Mouse (Mus musculus): Measurements from ENCODE around the gene Zdhhc13. TPM values are rescaled to one million over a fixed set of nuclear protein-coding genes. Genes with fewer than 3 reads are reported as not detected.

The Zdhhc13 gene
- total RNA-seq, 2 experiments from 2014 or later: 7.8 to 8.2 TPM

- no peak for DNase-seq (ENCODE audit: low spot score in 2 of 2)
Measured at GRCm38 (mm10) chr7:48782432-48782831, 6.4 kb upstream of the Zdhhc13 start.

- no peak for DNase-seq (ENCODE audit: low spot score in 2 of 2)
Measured at GRCm38 (mm10) chr7:48784773-48785523, 3.9 kb upstream of the Zdhhc13 start.

GRCm38 (mm10) chr7:48788348-48788747, 455 bp upstream of the Zdhhc13 start:
- no peak for DNase-seq (ENCODE audit: low spot score in 2 of 2)

- DNase-seq (ENCODE audit: low spot score in 2 of 2): no peak
Measured at GRCm38 (mm10) chr7:48790117-48790516, 1.3 kb downstream of the Zdhhc13 start.

GRCm38 (mm10) chr7:48791412-48791811, 2.6 kb downstream of the Zdhhc13 start:
- no peak for DNase-seq (ENCODE audit: low spot score in 2 of 2)

DNA sequence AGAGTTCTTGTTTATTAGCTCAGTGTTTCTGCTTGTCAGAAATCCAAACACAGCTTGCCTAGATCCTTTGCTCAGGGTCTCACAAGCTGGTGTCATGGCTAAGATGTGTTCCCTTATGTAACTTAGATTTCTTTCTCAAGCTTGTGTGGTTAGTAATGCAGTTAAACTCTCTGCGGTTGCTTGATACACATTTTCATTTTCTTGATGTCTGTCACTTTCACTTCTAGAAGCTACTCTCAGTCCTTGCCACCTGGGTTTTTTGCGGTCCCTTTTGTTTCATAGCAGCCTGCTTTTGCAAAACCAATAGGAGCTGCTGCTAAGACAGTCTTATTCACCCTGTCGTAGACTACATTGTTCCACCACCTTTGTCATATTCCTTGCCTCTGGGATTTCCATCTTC, 6.3 kb downstream of the Zdhhc13 start:
- DNase-seq (ENCODE audit: low spot score in 2 of 2): no peak

- no peak for DNase-seq (ENCODE audit: low spot score in 2 of 2)
Measured at GRCm38 (mm10) chr7:48803381-48803780, 14.6 kb downstream of the Zdhhc13 start.

DNA sequence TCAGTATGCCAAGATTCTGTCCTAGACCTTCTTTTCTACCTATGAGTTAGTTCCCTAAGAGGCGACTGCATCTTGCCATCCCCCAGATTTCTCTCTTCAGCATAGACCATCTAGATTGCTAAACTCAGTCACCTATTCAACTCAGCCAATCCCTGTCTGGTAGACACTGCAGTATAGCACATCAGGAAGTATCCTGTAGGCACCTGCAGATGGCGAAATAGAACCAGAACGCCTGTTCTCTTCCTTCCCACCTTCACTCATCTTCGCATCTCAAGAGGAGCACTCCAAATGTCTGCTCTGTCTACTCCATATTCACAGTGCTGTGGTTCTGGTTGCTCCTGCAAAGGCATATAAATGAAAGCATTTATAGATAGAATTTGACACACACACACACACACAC, 17.8 kb downstream of the Zdhhc13 start:
- no peak for DNase-seq (ENCODE audit: low spot score in 2 of 2)

- DNase-seq (ENCODE audit: low spot score in 2 of 2): no peak
Measured at GRCm38 (mm10) chr7:48810652-48811051, 21.8 kb downstream of the Zdhhc13 start.

GRCm38 (mm10) chr7:48812358-48812757, 23.6 kb downstream of the Zdhhc13 start:
- no peak for DNase-seq (ENCODE audit: low spot score in 2 of 2)

- DNase-seq (ENCODE audit: low spot score in 2 of 2): no peak
Measured at GRCm38 (mm10) chr7:48813594-48813993, 24.8 kb downstream of the Zdhhc13 start.

GRCm38 (mm10) chr7:48821654-48822053, 32.9 kb downstream of the Zdhhc13 start:
- no peak for DNase-seq (ENCODE audit: low spot score in 2 of 2)

- DNase-seq (ENCODE audit: low spot score in 2 of 2): no peak
Measured at GRCm38 (mm10) chr7:48823621-48824020, 34.8 kb downstream of the Zdhhc13 start.

GRCm38 (mm10) chr7:48824671-48825070, 35.9 kb downstream of the Zdhhc13 start:
- no peak for DNase-seq (ENCODE audit: low spot score in 2 of 2)

DNA sequence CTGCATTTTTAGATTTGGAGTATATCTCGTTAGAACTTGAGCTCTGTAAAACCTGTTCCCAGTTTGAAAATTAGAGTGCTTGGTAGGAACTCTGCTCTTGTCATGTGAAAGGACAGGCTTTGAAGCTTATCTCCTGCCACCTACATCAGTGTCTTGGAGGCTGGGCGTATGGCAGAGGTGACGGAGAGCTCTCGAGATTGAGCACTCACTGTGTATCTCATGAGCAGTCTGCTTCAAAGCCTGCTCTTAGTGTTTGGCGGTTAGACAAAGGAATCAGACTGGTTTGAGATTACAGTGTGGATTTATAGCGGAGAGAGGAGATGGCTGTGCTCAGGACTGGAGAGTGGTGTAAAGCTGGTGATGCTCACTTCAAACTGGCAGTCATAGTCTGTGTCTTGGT, 36.4 kb downstream of the Zdhhc13 start:
- no peak for DNase-seq (ENCODE audit: low spot score in 2 of 2)

- DNase-seq (ENCODE audit: low spot score in 2 of 2): no peak
Measured at GRCm38 (mm10) chr7:48829177-48829910, 40.5 kb downstream of the Zdhhc13 start.

- no peak for DNase-seq (ENCODE audit: low spot score in 2 of 2)
Measured at GRCm38 (mm10) chr7:48830395-48830794, 41.6 kb downstream of the Zdhhc13 start.

- no peak for DNase-seq (ENCODE audit: low spot score in 2 of 2)
Measured at GRCm38 (mm10) chr7:48832735-48833134, 43.9 kb downstream of the Zdhhc13 start.

- no peak for DNase-seq (ENCODE audit: low spot score in 2 of 2)
Measured at GRCm38 (mm10) chr7:48834371-48834970, 45.7 kb downstream of the Zdhhc13 start.

DNA sequence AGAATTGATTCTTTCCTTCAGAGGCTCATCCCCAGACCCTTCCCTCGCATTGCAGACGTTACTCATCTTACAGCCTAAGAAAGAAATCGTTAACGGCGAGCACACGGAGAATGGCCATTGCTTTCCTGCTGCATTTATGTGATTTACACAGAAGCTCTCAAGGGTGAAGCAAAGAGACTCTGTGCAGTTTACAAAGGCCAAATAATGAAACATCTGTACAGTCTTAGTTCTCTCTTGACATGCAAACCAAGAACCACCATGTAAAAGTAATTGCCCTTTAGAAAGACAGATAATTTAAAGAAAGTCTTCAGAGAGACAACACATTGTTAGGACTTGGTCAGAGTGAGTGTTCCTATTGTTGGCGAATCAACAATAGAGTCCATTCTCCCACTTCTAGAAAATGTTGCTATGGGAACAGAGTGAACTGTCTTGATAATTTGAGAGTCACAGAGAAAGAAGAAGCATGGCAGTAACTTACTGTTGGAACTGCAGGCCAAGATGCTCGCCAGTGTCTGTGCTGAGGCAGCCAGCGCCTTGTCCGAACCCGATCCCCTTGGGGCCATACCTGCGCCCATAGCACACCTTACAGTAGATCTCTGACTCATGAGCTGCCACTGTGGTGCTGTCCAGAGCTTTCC, 46.3 kb downstream of the Zdhhc13 start:
- DNase-seq (ENCODE audit: low spot score in 2 of 2): no peak

DNA sequence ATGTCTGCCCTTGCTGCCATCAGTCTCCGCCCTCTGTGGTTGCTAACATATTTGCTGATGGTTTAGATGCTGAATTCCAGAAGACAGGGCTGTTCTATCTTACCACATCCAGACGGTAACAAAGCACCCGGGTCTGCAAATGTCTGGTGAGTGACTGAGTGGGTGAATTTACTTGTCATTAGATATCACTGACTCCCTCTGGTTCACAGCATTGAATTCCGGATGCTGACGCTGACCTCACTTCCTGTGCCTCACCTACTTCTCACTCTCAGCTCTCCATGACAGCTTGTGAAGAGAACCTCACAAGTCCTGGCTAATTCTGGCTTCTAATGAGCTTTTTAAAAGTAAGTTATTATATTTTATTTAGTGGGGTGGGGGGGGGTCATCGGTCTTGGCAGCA, 48.1 kb downstream of the Zdhhc13 start:
- DNase-seq (ENCODE audit: low spot score in 2 of 2): no peak

- no peak for DNase-seq (ENCODE audit: low spot score in 2 of 2)
Measured at GRCm38 (mm10) chr7:48838434-48838833, 49.6 kb downstream of the Zdhhc13 start.
